Comparison of ENCODE assay signal across 8 mouse cellular contexts in the genomic region with DNA sequence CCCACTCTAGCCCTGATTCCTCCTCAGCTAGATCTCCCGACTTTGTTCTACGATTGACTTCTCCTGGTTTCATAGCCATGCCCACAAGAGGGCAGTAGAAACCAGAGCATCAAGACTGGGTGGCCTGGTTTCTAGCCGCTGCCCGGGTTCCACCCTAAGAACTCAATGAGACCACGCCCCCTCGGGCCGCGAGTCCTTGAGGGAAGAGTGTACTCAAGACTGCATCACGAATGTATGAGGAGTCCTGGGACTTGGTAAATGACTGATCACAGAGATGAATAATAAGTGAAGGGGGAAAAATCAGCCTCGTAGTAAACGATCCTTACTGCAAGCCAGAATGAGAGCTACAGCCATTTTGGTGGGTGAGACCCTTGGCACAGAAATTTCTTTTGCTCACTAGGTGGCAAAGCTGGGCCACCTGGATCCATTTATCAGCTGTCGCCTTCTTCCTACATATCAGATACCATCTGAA. TPM values are rescaled to one million over a fixed set of nuclear protein-coding genes. Genes with fewer than 3 reads are reported as not detected.
DNase-seq lines count a peak whose midpoint lies in the region; ATAC-seq lines count a peak whose summit lies in the region.

No protein-coding gene starts in this region.

- peaks cover 3% of the 10 kb centered on the region; the same call in 1 of the 2 replicates for H3K27me3 ChIP-seq in hindbrain, embryonic 12.5 days

- H3K4me3 ChIP-seq in hindbrain, embryonic 12.5 days, result peak overlapping the region; percentile 32

- peak; percentile 94 for DNase-seq in R1 (ENCODE audit: low read depth, low spot score)
- peak; percentile 80 for DNase-seq in cerebellum, adult 9-11 months
- DNase-seq in frontal cortex, adult 2 months (ENCODE audit: extremely low spot score in 1 of 2, low spot score in 1 of 2), result peak; percentile 71 to 93
- peak; percentile 55 to 74 for DNase-seq in layer of hippocampus, postnatal 25 days (ENCODE audit: extremely low spot score in 1 of 2, low spot score in 1 of 2)
- DNase-seq in lung, postnatal 25 days (ENCODE audit: low spot score), result peak; percentile 87
- DNase-seq in retina, embryonic 14.5 days (ENCODE audit: low spot score), result peak; percentile 98
- DNase-seq in thymus, postnatal 36 days, result peak; percentile 69 to 73

- 0 out of 2 replicates have a peak, but pooled peaks cover 4% of the 10 kb centered on the region for H3K9me3 ChIP-seq in hindbrain, embryonic 12.5 days (replicated peaks)

- peak overlapping the region; percentile 51 for H3K4me2 ChIP-seq in hindbrain, embryonic 12.5 days (replicated peaks)

- no peak overlapping the region for H3K27ac ChIP-seq in hindbrain, embryonic 12.5 days

- H3K9ac ChIP-seq in hindbrain, embryonic 12.5 days, result no peak overlapping the region

- no peaks in the 10 kb centered on the region; the same call in 1 of the 2 replicates for H3K4me1 ChIP-seq in hindbrain, embryonic 12.5 days

- H3K36me3 ChIP-seq in hindbrain, embryonic 12.5 days, result no peaks in the 10 kb centered on the region

- WGBS in hindbrain, embryonic 12.5 days, result 2% methylated on average over 12 of the region's 12 CpGs

- peak; percentile 91 for ATAC-seq in hindbrain, embryonic 12.5 days (ENCODE audit: low FRiP score)

RNA-seq across cellular contexts. Expression of a gene that starts 12.8 kb away (rescaled TPM):
- 0.19 and 0.28 TPM in 2 replicates for polyA plus RNA-seq in frontal cortex, adult 2 months (2012; rRNA removed)
- polyA plus RNA-seq in hindbrain, embryonic 12.5 days (2016; fragmentation: Nextera tagmentation; extraction: Ambion mirVana), result 0.77 and 1.0 TPM in 2 replicates
- total RNA-seq in layer of hippocampus, postnatal 25 days (2021), result not detected

RNA-seq across cellular contexts. Expression of a gene that starts 13.4 kb away (rescaled TPM):
- 49.4 and 52.5 TPM in 2 replicates for polyA plus RNA-seq in frontal cortex, adult 2 months (2012; rRNA removed)
- 58.0 and 67.5 TPM in 2 replicates for polyA plus RNA-seq in hindbrain, embryonic 12.5 days (2016; fragmentation: Nextera tagmentation; extraction: Ambion mirVana)
- 10 to 100 TPM; 42.1 to 46.8 TPM for total RNA-seq in layer of hippocampus, postnatal 25 days (2021)

RNA-seq across cellular contexts. Expression of a gene that starts 21.5 kb away (rescaled TPM):
- polyA plus RNA-seq in frontal cortex, adult 2 months (2012; rRNA removed), result 410 and 454 TPM in 2 replicates
- polyA plus RNA-seq in hindbrain, embryonic 12.5 days (2016; fragmentation: Nextera tagmentation; extraction: Ambion mirVana), result 196 and 207 TPM in 2 replicates
- 100 to 1,000 TPM; 165 to 198 TPM for total RNA-seq in layer of hippocampus, postnatal 25 days (2021)

RNA-seq across cellular contexts. Expression of a gene that starts 23.6 kb away (rescaled TPM):
- polyA plus RNA-seq in frontal cortex, adult 2 months (2012; rRNA removed), result 3.5 and 4.6 TPM in 2 replicates
- 18.7 and 19.3 TPM in 2 replicates for polyA plus RNA-seq in hindbrain, embryonic 12.5 days (2016; fragmentation: Nextera tagmentation; extraction: Ambion mirVana)
- total RNA-seq in layer of hippocampus, postnatal 25 days (2021), result 1 to 10 TPM; 5.8 to 6.9 TPM

RNA-seq across cellular contexts. Expression of a gene that starts 43.5 kb away (rescaled TPM):
- polyA plus RNA-seq in frontal cortex, adult 2 months (2012; rRNA removed), result 15.5 and 17.0 TPM in 2 replicates
- polyA plus RNA-seq in hindbrain, embryonic 12.5 days (2016; fragmentation: Nextera tagmentation; extraction: Ambion mirVana), result 48.7 and 52.1 TPM in 2 replicates
- 10 to 100 TPM; 44.1 TPM for total RNA-seq in layer of hippocampus, postnatal 25 days (2021)
